Mouse (Mus musculus): Measurements from ENCODE around the gene Trim25. TPM values are rescaled to one million over a fixed set of nuclear protein-coding genes. Genes with fewer than 3 reads are reported as not detected.
"Not testable (repeated sequence)": the region's sequence is repeated elsewhere in the genome, so short reads cannot be mapped to it uniquely, and the experiment has no call there.

Gene Trim25
- polyA plus RNA-seq, 1 experiment from 2014 or later = 3.4 TPM

- WGBS = 2% methylated on average over 62 of the region's 62 CpGs
- H3K9me3 ChIP-seq (replicated peaks) = no peaks in the 10 kb centered on the region
- peak overlapping the region; percentile 95 for H3K27ac ChIP-seq
- peaks cover 14% of the 10 kb centered on the region for H3K36me3 ChIP-seq
- no peaks in the 10 kb centered on the region for H3K27me3 ChIP-seq (ENCODE audit: low read depth, poor library complexity, severe bottlenecking)
- peak; percentile 95 for DNase-seq (ENCODE audit: low spot score)
- H3K4me3 ChIP-seq = peak overlapping the region; percentile 82
- peaks cover 7% of the 10 kb centered on the region for H3K4me1 ChIP-seq
These were observed 25.1 kb upstream of the Trim25 start for GRCm38 (mm10) chr11:88973776-88974701.

- Histone ChIP-seq H3K27me3 (ENCODE audit: low read depth, poor library complexity, severe bottlenecking) (no peaks in the 10 kb centered on the region), H3K36me3 (peaks cover 23% of the 10 kb centered on the region), H3K4me1 (peaks cover 7% of the 10 kb centered on the region), H3K4me3 (no peak overlapping the region), H3K27ac (no peak overlapping the region), H3K9me3 (replicated peaks) (no peaks in the 10 kb centered on the region)
- 94% methylated on average over 2 of the region's 2 CpGs for WGBS
- DNase-seq (ENCODE audit: low spot score) = no peak
These were observed 22.9 kb upstream of the Trim25 start for GRCm38 (mm10) chr11:88976320-88976719.

GRCm38 (mm10) chr11:88977188-88977587, 22.0 kb upstream of the Trim25 start:
- no peak for DNase-seq (ENCODE audit: low spot score)
- Histone ChIP-seq H3K27me3 (ENCODE audit: low read depth, poor library complexity, severe bottlenecking) (no peaks in the 10 kb centered on the region), H3K4me3 (no peak overlapping the region), H3K27ac (no peak overlapping the region), H3K36me3 (peaks cover 32% of the 10 kb centered on the region), H3K4me1 (peaks cover 7% of the 10 kb centered on the region), H3K9me3 (replicated peaks) (no peaks in the 10 kb centered on the region)
- WGBS = 90% methylated on average over 5 of the region's 5 CpGs

DNA sequence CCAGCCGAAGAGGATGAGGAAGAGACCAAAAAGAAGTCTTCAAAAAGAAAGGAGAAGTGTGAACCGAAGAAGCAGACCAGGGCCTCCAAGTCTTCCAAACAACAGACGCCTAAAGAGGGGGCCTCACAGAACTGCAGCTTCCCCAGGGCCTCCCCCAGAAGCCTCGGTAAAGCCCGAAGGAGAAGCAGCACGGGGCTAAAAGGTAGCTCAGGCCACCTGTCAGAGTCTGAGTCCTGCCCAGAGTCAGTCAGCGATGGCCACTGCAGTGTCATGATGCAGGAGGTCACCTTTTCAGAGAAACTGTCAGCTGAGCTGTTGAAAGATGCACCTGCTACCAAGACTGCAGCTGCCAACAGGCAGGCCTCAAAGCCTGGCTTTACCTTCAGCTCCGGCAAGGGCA, 17.8 kb upstream of the Trim25 start:
- WGBS = 87% methylated on average over 8 of the region's 8 CpGs
- no peak overlapping the region for H3K4me3 ChIP-seq
- no peaks in the 10 kb centered on the region for H3K4me1 ChIP-seq
- no peaks in the 10 kb centered on the region for H3K27me3 ChIP-seq (ENCODE audit: low read depth, poor library complexity, severe bottlenecking)
- no peaks in the 10 kb centered on the region for H3K9me3 ChIP-seq (replicated peaks)
- no peak for DNase-seq (ENCODE audit: low spot score)
- peaks cover 70% of the 10 kb centered on the region for H3K36me3 ChIP-seq
- H3K27ac ChIP-seq = no peak overlapping the region

GRCm38 (mm10) chr11:88986616-88987015, 12.6 kb upstream of the Trim25 start:
- WGBS = 82% methylated on average over 10 of the region's 10 CpGs
- H3K4me1 ChIP-seq = no peaks in the 10 kb centered on the region
- peaks cover 83% of the 10 kb centered on the region for H3K36me3 ChIP-seq

GRCm38 (mm10) chr11:88988956-88989355, 10.2 kb upstream of the Trim25 start:
- WGBS = 81% methylated on average over 5 of the region's 5 CpGs
- Histone ChIP-seq H3K27me3 (ENCODE audit: low read depth, poor library complexity, severe bottlenecking) (no peaks in the 10 kb centered on the region), H3K4me3 (no peak overlapping the region), H3K4me1 (no peaks in the 10 kb centered on the region), H3K27ac (no peak overlapping the region), H3K36me3 (peaks cover 61% of the 10 kb centered on the region), H3K9me3 (replicated peaks) (no peaks in the 10 kb centered on the region)
- DNase-seq (ENCODE audit: low spot score) = no peak

More at GRCm38 (mm10) chr11:88986616-88987015, 12.6 kb upstream of the Trim25 start:
- Histone ChIP-seq H3K27ac (no peak overlapping the region), H3K9me3 (replicated peaks) (no peaks in the 10 kb centered on the region), H3K4me3 (no peak overlapping the region), H3K27me3 (ENCODE audit: low read depth, poor library complexity, severe bottlenecking) (no peaks in the 10 kb centered on the region)
- DNase-seq (ENCODE audit: low spot score) = no peak

GRCm38 (mm10) chr11:88989530-88989929, 9.6 kb upstream of the Trim25 start:
- Histone ChIP-seq H3K27me3 (ENCODE audit: low read depth, poor library complexity, severe bottlenecking) (no peaks in the 10 kb centered on the region), H3K27ac (no peak overlapping the region), H3K4me1 (no peaks in the 10 kb centered on the region), H3K36me3 (peaks cover 56% of the 10 kb centered on the region), H3K9me3 (replicated peaks) (no peaks in the 10 kb centered on the region), H3K4me3 (no peak overlapping the region)
- no peak for DNase-seq (ENCODE audit: low spot score)
- 73% methylated on average over 5 of the region's 5 CpGs for WGBS

GRCm38 (mm10) chr11:88993186-88993585, 6.0 kb upstream of the Trim25 start:
- Histone ChIP-seq H3K27ac (no peak overlapping the region), H3K36me3 (peaks cover 23% of the 10 kb centered on the region), H3K9me3 (replicated peaks) (no peaks in the 10 kb centered on the region), H3K4me1 (no peaks in the 10 kb centered on the region), H3K4me3 (no peak overlapping the region), H3K27me3 (ENCODE audit: low read depth, poor library complexity, severe bottlenecking) (peaks cover 5% of the 10 kb centered on the region)
- no peak for DNase-seq (ENCODE audit: low spot score)
- WGBS = 60% methylated on average over 7 of the region's 7 CpGs

- Histone ChIP-seq H3K27ac (no peak overlapping the region), H3K9me3 (replicated peaks) (no peaks in the 10 kb centered on the region), H3K4me3 (no peak overlapping the region), H3K4me1 (peaks cover 3% of the 10 kb centered on the region; the same call in 1 of the 2 replicates), H3K27me3 (ENCODE audit: low read depth, poor library complexity, severe bottlenecking) (peaks cover 9% of the 10 kb centered on the region), H3K36me3 (peaks cover 19% of the 10 kb centered on the region)
- 22% methylated on average over 5 of the region's 5 CpGs for WGBS
- no peak for DNase-seq (ENCODE audit: low spot score)
These were observed 5.6 kb upstream of the Trim25 start for GRCm38 (mm10) chr11:88993625-88994024.

DNA sequence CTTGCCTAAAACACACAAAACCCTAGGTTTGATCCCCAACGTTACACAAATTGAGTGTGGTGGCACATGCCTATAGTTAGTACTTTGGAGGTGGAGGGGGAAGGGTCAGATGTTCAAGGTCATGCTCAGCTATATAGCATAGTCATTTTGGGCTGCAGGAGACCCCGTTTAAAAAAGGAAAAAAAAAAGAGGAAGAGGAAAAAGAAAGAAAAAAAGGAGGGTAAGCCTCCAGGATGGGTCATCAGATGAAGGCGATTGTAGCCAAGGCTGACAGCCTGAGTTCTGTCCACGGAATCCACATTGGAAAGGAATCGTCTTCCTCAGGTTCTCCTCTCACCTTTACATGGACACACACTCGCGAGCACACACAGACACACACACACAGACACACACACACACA, 4.7 kb upstream of the Trim25 start:
- Histone ChIP-seq H3K4me3 (no peak overlapping the region), H3K27ac (no peak overlapping the region), H3K36me3 (peaks cover 15% of the 10 kb centered on the region), H3K27me3 (ENCODE audit: low read depth, poor library complexity, severe bottlenecking) (peaks cover 18% of the 10 kb centered on the region), H3K4me1 (peaks cover 11% of the 10 kb centered on the region), H3K9me3 (replicated peaks) (no peaks in the 10 kb centered on the region)
- WGBS = 89% methylated on average over 7 of the region's 7 CpGs
- no peak for DNase-seq (ENCODE audit: low spot score)

DNA sequence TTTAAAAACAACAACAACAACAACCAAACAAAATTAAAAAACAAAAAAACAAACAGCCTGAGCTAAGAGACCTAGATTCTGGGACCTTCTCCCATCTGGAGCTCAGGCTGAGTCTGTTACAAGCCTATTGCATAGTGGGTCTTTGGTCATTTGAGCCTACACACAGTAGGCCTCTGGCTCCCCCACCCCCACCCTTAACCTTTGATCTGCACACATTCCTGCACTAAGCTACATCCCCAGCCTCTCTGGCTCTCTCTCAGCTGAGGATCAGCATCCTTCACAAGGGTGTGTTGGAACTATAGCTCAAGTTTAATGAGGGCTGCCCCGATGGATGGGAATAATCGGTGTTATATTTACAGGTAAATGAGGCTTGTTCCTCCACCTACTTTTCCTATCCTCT, 3.6 kb upstream of the Trim25 start:
- WGBS = 85% methylated on average over 2 of the region's 2 CpGs
- peaks cover 16% of the 10 kb centered on the region for H3K4me1 ChIP-seq
- H3K27me3 ChIP-seq (ENCODE audit: low read depth, poor library complexity, severe bottlenecking) = peaks cover 29% of the 10 kb centered on the region
- no peak for DNase-seq (ENCODE audit: low spot score)
- H3K9me3 ChIP-seq (replicated peaks) = no peaks in the 10 kb centered on the region
- no peak overlapping the region for H3K27ac ChIP-seq
- H3K4me3 ChIP-seq = no peak overlapping the region
- H3K36me3 ChIP-seq = peaks cover 9% of the 10 kb centered on the region

GRCm38 (mm10) chr11:88996427-88996826, 2.7 kb upstream of the Trim25 start:
- peaks cover under 1% of the 10 kb centered on the region for H3K36me3 ChIP-seq
- WGBS = 85% methylated on average over 7 of the region's 7 CpGs
- DNase-seq (ENCODE audit: low spot score) = no peak
- no peak overlapping the region for H3K4me3 ChIP-seq
- H3K9me3 ChIP-seq (replicated peaks) = no peaks in the 10 kb centered on the region
- peaks cover 16% of the 10 kb centered on the region for H3K4me1 ChIP-seq
- peaks cover 31% of the 10 kb centered on the region for H3K27me3 ChIP-seq (ENCODE audit: low read depth, poor library complexity, severe bottlenecking)
- no peak overlapping the region for H3K27ac ChIP-seq

DNA sequence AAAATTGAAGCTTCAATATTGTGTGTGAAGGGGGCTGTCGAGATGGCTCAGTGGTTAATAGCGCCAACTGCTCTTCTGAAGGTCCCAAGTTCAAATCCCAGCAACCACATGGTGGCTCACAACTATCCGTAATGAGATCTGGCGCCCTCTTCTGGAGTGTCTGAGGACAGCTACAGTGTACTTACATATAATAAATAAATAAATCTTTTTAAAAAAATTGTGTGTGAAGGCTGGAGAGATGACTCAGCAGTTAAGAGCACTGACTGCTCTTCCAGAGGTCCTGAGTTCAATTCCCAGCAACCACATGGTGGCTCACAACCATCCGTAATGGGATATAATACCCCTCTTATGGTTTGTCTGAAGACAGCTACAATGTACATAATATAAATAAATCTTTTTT, 1.8 kb upstream of the Trim25 start:
- H3K27ac ChIP-seq; H3K36me3 ChIP-seq; DNase-seq (ENCODE audit: low spot score); H3K9me3 ChIP-seq (replicated peaks); H3K4me3 ChIP-seq: not testable (repeated sequence)
- H3K4me1 ChIP-seq = peaks cover 17% of the 10 kb centered on the region
- WGBS = 83% methylated on average over 5 of the region's 5 CpGs
- peaks cover 31% of the 10 kb centered on the region for H3K27me3 ChIP-seq (ENCODE audit: low read depth, poor library complexity, severe bottlenecking)

All from limb, embryonic 10.5 days (tissue).